Mouse (Mus musculus): Measurements from ENCODE around the gene Arl4c. TPM values are rescaled to one million over a fixed set of nuclear protein-coding genes. Genes with fewer than 3 reads are reported as not detected.

Gene Arl4c
- 9.2 and 16.0 TPM in 2 replicates for polyA plus RNA-seq (2016; fragmentation: Nextera tagmentation; extraction: Ambion mirVana)

GRCm38 (mm10) chr1:88701870-88702661, at the start of gene Arl4c:
Gene Arl4c (minus strand): TSS chr1:88702221.
- H3K27ac ChIP-seq = peak within 1 kb of the TSS; percentile 95
- peaks cover 31% of the 10 kb centered on the region for H3K4me1 ChIP-seq
- peak; percentile 93 for DNase-seq (ENCODE audit: low spot score)
- no peaks in the 10 kb centered on the region for H3K9me3 ChIP-seq
- H3K27me3 ChIP-seq (ENCODE audit: insufficient read depth, poor library complexity, severe bottlenecking) = no peaks in the 10 kb centered on the region
- 2% methylated on average over 87 of the region's 91 CpGs for WGBS
- H3K36me3 ChIP-seq = peaks cover 5% of the 10 kb centered on the region
- peak within 1 kb of the TSS; percentile 85 for H3K4me3 ChIP-seq

GRCm38 (mm10) chr1:88751332-88751731, 49.3 kb upstream of the Arl4c start:
- no peaks in the 10 kb centered on the region for H3K4me1 ChIP-seq
- H3K27ac ChIP-seq = no peak overlapping the region
- no peak overlapping the region for H3K4me3 ChIP-seq
- no peaks in the 10 kb centered on the region; the same call in 1 of the 2 replicates for H3K9me3 ChIP-seq
- no peaks in the 10 kb centered on the region for H3K36me3 ChIP-seq
- WGBS = 75% methylated on average over 6 of the region's 6 CpGs
- no peak for DNase-seq (ENCODE audit: low spot score)
- H3K27me3 ChIP-seq (ENCODE audit: insufficient read depth, poor library complexity, severe bottlenecking) = no peaks in the 10 kb centered on the region

GRCm38 (mm10) chr1:88750576-88750975, 48.6 kb upstream of the Arl4c start:
- no peaks in the 10 kb centered on the region for H3K36me3 ChIP-seq
- H3K27me3 ChIP-seq (ENCODE audit: insufficient read depth, poor library complexity, severe bottlenecking) = no peaks in the 10 kb centered on the region
- H3K4me1 ChIP-seq = 0 out of 2 replicates have a peak, but pooled peaks cover under 1% of the 10 kb centered on the region
- no peak overlapping the region for H3K4me3 ChIP-seq
- DNase-seq (ENCODE audit: low spot score) = no peak
- no peak overlapping the region for H3K27ac ChIP-seq
- no peaks in the 10 kb centered on the region; the same call in 1 of the 2 replicates for H3K9me3 ChIP-seq
- 79% methylated on average over 7 of the region's 7 CpGs for WGBS

DNA sequence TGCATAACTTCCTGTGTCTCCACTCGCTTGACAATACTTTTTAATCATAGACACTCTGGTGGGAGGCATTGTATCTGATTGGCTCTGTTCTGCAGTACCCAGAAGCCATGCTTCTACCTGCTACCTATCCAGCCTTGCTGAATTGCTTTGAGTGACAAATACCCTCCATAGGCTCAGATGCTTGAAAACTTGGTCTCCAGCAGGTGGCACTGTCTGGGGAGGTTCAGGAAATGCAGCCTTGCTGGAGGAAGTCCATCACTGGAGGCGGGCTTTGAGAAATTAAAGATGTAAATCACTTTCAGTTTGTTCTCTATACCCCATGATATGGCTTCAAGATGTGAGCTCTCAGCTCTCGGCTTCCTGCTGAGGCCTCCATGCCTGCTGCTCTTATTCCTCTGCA, 48.1 kb upstream of the Arl4c start:
- Histone ChIP-seq H3K9me3 (no peaks in the 10 kb centered on the region; the same call in 1 of the 2 replicates), H3K4me1 (peaks cover 3% of the 10 kb centered on the region; the same call in 1 of the 2 replicates), H3K27ac (no peak overlapping the region), H3K27me3 (ENCODE audit: insufficient read depth, poor library complexity, severe bottlenecking) (no peaks in the 10 kb centered on the region), H3K4me3 (no peak overlapping the region), H3K36me3 (no peaks in the 10 kb centered on the region)
- DNase-seq (ENCODE audit: low spot score) = no peak
- 90% methylated on average over 3 of the region's 3 CpGs for WGBS

GRCm38 (mm10) chr1:88749106-88749505, 47.1 kb upstream of the Arl4c start:
- H3K9me3 ChIP-seq = no peaks in the 10 kb centered on the region
- 67% methylated on average over 8 of the region's 8 CpGs for WGBS
- no peak overlapping the region for H3K27ac ChIP-seq
- H3K4me3 ChIP-seq = no peak overlapping the region
- peaks cover 3% of the 10 kb centered on the region; the same call in 1 of the 2 replicates for H3K4me1 ChIP-seq
- DNase-seq (ENCODE audit: low spot score) = no peak
- no peaks in the 10 kb centered on the region for H3K27me3 ChIP-seq (ENCODE audit: insufficient read depth, poor library complexity, severe bottlenecking)
- no peaks in the 10 kb centered on the region for H3K36me3 ChIP-seq

DNA sequence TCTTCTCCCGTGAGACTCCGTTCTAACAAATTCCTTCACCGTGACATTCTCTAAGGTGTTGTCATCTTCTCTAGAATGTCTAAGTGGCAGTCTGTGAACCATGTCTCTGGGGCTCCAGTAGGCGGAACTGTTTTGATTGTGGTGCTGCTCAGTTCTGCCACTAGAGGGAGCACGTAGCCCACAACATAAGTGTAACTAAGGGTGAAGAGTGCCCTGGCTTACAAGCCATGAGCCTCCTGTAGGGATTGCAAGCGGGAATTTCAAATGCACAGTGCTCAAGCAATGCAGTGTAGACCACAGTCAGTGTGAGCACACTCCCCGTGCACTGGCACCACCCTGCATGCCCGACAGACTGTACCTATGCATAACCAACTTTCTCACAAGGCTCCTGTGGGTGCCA, 43.2 kb upstream of the Arl4c start:
- Histone ChIP-seq H3K27me3 (ENCODE audit: insufficient read depth, poor library complexity, severe bottlenecking) (no peaks in the 10 kb centered on the region), H3K9me3 (no peaks in the 10 kb centered on the region), H3K4me1 (peaks cover 3% of the 10 kb centered on the region; the same call in 1 of the 2 replicates), H3K36me3 (no peaks in the 10 kb centered on the region), H3K27ac (no peak overlapping the region), H3K4me3 (no peak overlapping the region)
- 5% methylated on average over 8 of the region's 8 CpGs for WGBS
- DNase-seq (ENCODE audit: low spot score) = peak; percentile 89

DNA sequence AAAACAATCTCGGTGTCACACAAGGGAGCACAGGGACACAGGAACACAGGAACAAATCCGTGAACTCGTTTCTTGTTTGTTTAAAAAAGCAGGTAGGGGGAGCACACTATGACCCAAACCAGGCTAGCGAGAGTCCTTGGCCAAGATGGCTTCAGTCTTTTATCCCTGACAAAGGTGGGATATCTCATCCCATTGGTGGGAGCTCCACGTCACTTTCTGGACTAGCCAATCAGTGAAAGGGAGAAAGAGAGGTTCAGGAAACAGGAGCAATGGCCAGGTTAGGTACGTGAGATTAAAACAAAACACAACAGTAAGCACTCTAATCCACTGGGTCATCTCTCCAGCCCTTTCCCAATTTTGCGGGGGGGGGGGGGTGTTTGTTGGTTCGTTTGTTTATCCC, 42.2 kb upstream of the Arl4c start:
- no peaks in the 10 kb centered on the region for H3K27me3 ChIP-seq (ENCODE audit: insufficient read depth, poor library complexity, severe bottlenecking)
- no peak overlapping the region for H3K27ac ChIP-seq
- DNase-seq (ENCODE audit: low spot score) = no peak
- H3K4me1 ChIP-seq = peaks cover 3% of the 10 kb centered on the region; the same call in 1 of the 2 replicates
- H3K36me3 ChIP-seq = no peaks in the 10 kb centered on the region
- 70% methylated on average over 8 of the region's 8 CpGs for WGBS
- H3K9me3 ChIP-seq = no peaks in the 10 kb centered on the region
- no peak overlapping the region for H3K4me3 ChIP-seq

DNA sequence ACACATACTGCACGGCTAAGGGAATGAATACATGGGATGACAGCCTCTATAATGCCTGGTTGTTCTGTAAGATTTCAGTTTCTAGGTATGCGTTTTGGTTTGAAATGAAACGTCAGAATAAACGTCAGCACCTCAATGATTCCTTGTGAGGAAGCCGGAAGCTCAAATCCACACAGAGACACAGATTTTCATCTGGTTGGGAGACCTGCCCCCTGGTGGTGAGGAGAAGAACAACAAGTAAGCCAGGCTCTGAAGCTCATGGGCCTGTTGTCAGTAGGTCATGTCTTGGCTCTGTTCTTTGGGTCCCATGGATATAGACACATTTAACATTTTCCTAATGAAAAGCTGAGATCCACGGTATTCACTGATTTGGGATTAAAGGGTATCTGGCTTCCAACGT, 40.4 kb upstream of the Arl4c start:
- H3K27me3 ChIP-seq (ENCODE audit: insufficient read depth, poor library complexity, severe bottlenecking) = no peaks in the 10 kb centered on the region
- no peaks in the 10 kb centered on the region for H3K9me3 ChIP-seq
- no peak overlapping the region for H3K4me3 ChIP-seq
- peaks cover 3% of the 10 kb centered on the region; the same call in 1 of the 2 replicates for H3K4me1 ChIP-seq
- H3K36me3 ChIP-seq = no peaks in the 10 kb centered on the region
- no peak for DNase-seq (ENCODE audit: low spot score)
- WGBS = 56% methylated on average over 7 of the region's 7 CpGs
- H3K27ac ChIP-seq = no peak overlapping the region

- Histone ChIP-seq H3K27me3 (ENCODE audit: insufficient read depth, poor library complexity, severe bottlenecking) (no peaks in the 10 kb centered on the region), H3K4me1 (no peaks in the 10 kb centered on the region), H3K4me3 (no peak overlapping the region), H3K36me3 (no peaks in the 10 kb centered on the region), H3K9me3 (no peaks in the 10 kb centered on the region), H3K27ac (no peak overlapping the region)
- WGBS = 82% methylated on average over 4 of the region's 4 CpGs
- DNase-seq (ENCODE audit: low spot score) = no peak
Observed at GRCm38 (mm10) chr1:88739546-88739945, 37.5 kb upstream of the Arl4c start.

DNA sequence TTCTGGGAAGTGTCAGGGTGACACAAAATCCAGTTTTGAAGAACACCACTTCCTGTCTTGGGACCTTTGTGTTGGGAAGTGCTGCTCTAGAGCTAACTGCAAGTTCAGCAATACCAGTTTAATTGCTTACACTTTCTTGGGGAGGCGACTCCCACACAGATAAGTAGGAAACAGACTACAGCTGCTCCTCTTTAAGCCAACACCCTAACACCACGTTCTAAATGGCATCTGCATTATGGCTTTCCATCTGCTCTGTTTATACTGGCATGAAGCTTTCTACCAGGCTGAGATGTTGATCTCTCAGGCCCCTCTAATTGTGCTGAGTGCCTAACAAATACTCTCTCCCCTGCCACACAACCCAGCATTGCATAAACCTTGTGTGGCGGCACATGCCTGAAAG, 36.9 kb upstream of the Arl4c start:
- Histone ChIP-seq H3K27me3 (ENCODE audit: insufficient read depth, poor library complexity, severe bottlenecking) (no peaks in the 10 kb centered on the region), H3K4me1 (no peaks in the 10 kb centered on the region), H3K36me3 (no peaks in the 10 kb centered on the region), H3K4me3 (no peak overlapping the region), H3K27ac (no peak overlapping the region), H3K9me3 (no peaks in the 10 kb centered on the region)
- no peak for DNase-seq (ENCODE audit: low spot score)
- 69% methylated on average over 3 of the region's 3 CpGs for WGBS

GRCm38 (mm10) chr1:88729496-88729895, 27.5 kb upstream of the Arl4c start:
- no peak overlapping the region for H3K4me3 ChIP-seq
- no peaks in the 10 kb centered on the region for H3K4me1 ChIP-seq
- H3K9me3 ChIP-seq = no peaks in the 10 kb centered on the region
- H3K36me3 ChIP-seq = no peaks in the 10 kb centered on the region
- no peak overlapping the region for H3K27ac ChIP-seq
- no peaks in the 10 kb centered on the region for H3K27me3 ChIP-seq (ENCODE audit: insufficient read depth, poor library complexity, severe bottlenecking)
- WGBS = 66% methylated on average over 1 of the region's 1 CpGs
- DNase-seq (ENCODE audit: low spot score) = no peak

GRCm38 (mm10) chr1:88727369-88727768, 25.3 kb upstream of the Arl4c start:
- H3K27me3 ChIP-seq (ENCODE audit: insufficient read depth, poor library complexity, severe bottlenecking) = no peaks in the 10 kb centered on the region
- 77% methylated on average over 1 of the region's 1 CpGs for WGBS
- H3K36me3 ChIP-seq = no peaks in the 10 kb centered on the region
- H3K9me3 ChIP-seq = no peaks in the 10 kb centered on the region
- no peaks in the 10 kb centered on the region for H3K4me1 ChIP-seq
- no peak for DNase-seq (ENCODE audit: low spot score)
- no peak overlapping the region for H3K27ac ChIP-seq
- no peak overlapping the region for H3K4me3 ChIP-seq

GRCm38 (mm10) chr1:88725716-88726115, 23.7 kb upstream of the Arl4c start:
- WGBS = 88% methylated on average over 1 of the region's 1 CpGs
- no peaks in the 10 kb centered on the region for H3K27me3 ChIP-seq (ENCODE audit: insufficient read depth, poor library complexity, severe bottlenecking)
- H3K27ac ChIP-seq = no peak overlapping the region
- no peak for DNase-seq (ENCODE audit: low spot score)
- no peak overlapping the region for H3K4me3 ChIP-seq
- H3K4me1 ChIP-seq = no peaks in the 10 kb centered on the region
- H3K36me3 ChIP-seq = no peaks in the 10 kb centered on the region
- H3K9me3 ChIP-seq = no peaks in the 10 kb centered on the region
